Mouse (Mus musculus): ENCODE measurements around the gene Slc25a28. TPM values are rescaled to one million over a fixed set of nuclear protein-coding genes. Genes with fewer than 3 reads are reported as not detected.
A peak's percentile ranks its signal among the peaks of the same experiment; 100 is the strongest.

Slc25a28 gene
- polyA plus RNA-seq, 3 experiments from 2014 or later, result 4.6 to 14.1 (median 12.4) TPM

GRCm38 (mm10) chr19:43630466-43631251 is 44.0 kb downstream of the Slc25a28 start:
- ATAC-seq, result peak; percentile 81

GRCm38 (mm10) chr19:43629088-43629487 is 45.6 kb downstream of the Slc25a28 start:
- ATAC-seq, result no peak

- no peak for ATAC-seq
These were observed 47.3 kb downstream of the Slc25a28 start for GRCm38 (mm10) chr19:43627345-43627744.

GRCm38 (mm10) chr19:43626160-43626559 is 48.5 kb downstream of the Slc25a28 start:
- no peak for ATAC-seq

- peak; percentile 79 for ATAC-seq
These were observed 50.8 kb downstream of the Slc25a28 start for GRCm38 (mm10) chr19:43623913-43624312.

- no peak for ATAC-seq
These were observed 54.7 kb downstream of the Slc25a28 start for GRCm38 (mm10) chr19:43619916-43620479.

- ATAC-seq, result no peak
These were observed 56.1 kb downstream of the Slc25a28 start for GRCm38 (mm10) chr19:43618505-43619030.

- no peak for ATAC-seq
These were observed 56.8 kb downstream of the Slc25a28 start for GRCm38 (mm10) chr19:43617761-43618349.

- no peak for ATAC-seq
These were observed 57.8 kb downstream of the Slc25a28 start for GRCm38 (mm10) chr19:43616889-43617288.

GRCm38 (mm10) chr19:43616415-43616861 is 58.2 kb downstream of the Slc25a28 start:
- ATAC-seq, result no peak

GRCm38 (mm10) chr19:43615571-43616414 is 58.9 kb downstream of the Slc25a28 start:
- ATAC-seq, result no peak

- no peak for ATAC-seq
These were observed 59.6 kb downstream of the Slc25a28 start for GRCm38 (mm10) chr19:43615074-43615445.

- no peak for ATAC-seq
These were observed 60.2 kb downstream of the Slc25a28 start for GRCm38 (mm10) chr19:43614341-43615073.

Other genes with a start within 250 kb of the Slc25a28 start
- not detected for gene Cnnm1, start 234.4 kb downstream of the Slc25a28 start, polyA plus RNA-seq (2017; shearing (Covaris generic))
- gene Got1, start 150.3 kb downstream of the Slc25a28 start, polyA plus RNA-seq (2017; shearing (Covaris generic)), result 10 to 100 TPM; 33.0 to 47.8 (median 40.0) TPM
- gene Nkx2-3, start 62.6 kb downstream of the Slc25a28 start, polyA plus RNA-seq (2017; shearing (Covaris generic)), result not detected
- gene Entpd7, start 14.8 kb upstream of the Slc25a28 start, polyA plus RNA-seq (2017; shearing (Covaris generic)), result 10 to 100 TPM in 1 of 3 experiments, 1 to 10 TPM in 2; 6.7 to 10.7 (median 7.2) TPM
- gene Cutc, start 78.1 kb upstream of the Slc25a28 start, polyA plus RNA-seq (2017; shearing (Covaris generic)), result 10 to 100 TPM; 12.8 to 17.2 (median 13.6) TPM
- gene Cox15, start 78.1 kb upstream of the Slc25a28 start, polyA plus RNA-seq (2017; shearing (Covaris generic)), result 10 to 100 TPM in 1 of 3 experiments, 1 to 10 TPM in 2; 8.1 to 11.0 (median 9.3) TPM
- gene Abcc2, start 107.3 kb upstream of the Slc25a28 start, polyA plus RNA-seq (2017; shearing (Covaris generic)), result not detected